8 mouse cellular contexts compared by ENCODE assay signal in genomic region chr4:116075631-116076368, GRCm38 (mm10). TPM values are rescaled to one million over a fixed set of nuclear protein-coding genes. Genes with fewer than 3 reads are reported as not detected.
DNase-seq lines count a peak whose midpoint lies in the region; ATAC-seq lines count a peak whose summit lies in the region.

No protein-coding gene starts in this region.

- peak overlapping the region; percentile 98 for H3K9ac ChIP-seq in hindbrain, embryonic 14.5 days

- H3K4me2 ChIP-seq in hindbrain, embryonic 14.5 days (replicated peaks): peak overlapping the region; percentile 95

- peak overlapping the region; percentile 93 for H3K27ac ChIP-seq in hindbrain, embryonic 14.5 days

- H3K27me3 ChIP-seq in hindbrain, embryonic 14.5 days (ENCODE audit: control insufficient read depth, insufficient read depth, low read length): no peaks in the 10 kb centered on the region
- H3K27me3 ChIP-seq in megakaryocyte, embryonic 14.5 days (replicated peaks): no peaks in the 10 kb centered on the region

- intact Hi-C loops in left cerebral cortex, postnatal 10 days (cut with DNase I): no loop called here

- ATAC-seq in hindbrain, embryonic 14.5 days (ENCODE audit: low FRiP score): peak; percentile 76

- WGBS in hindbrain, embryonic 14.5 days: under 1% methylated on average over 71 of the region's 77 CpGs

- peak; percentile 77 for DNase-seq in R1 (ENCODE audit: low read depth, low spot score)
- DNase-seq in cerebellum, adult 18-20 months: peak; percentile 66 to 79
- DNase-seq in frontal cortex, postnatal 10 days (ENCODE audit: low spot score in 2 of 2): peak; percentile 42 to 71
- peak; percentile 60 for DNase-seq in hindbrain, embryonic 14.5 days (ENCODE audit: low spot score)
- peak; percentile 50 to 88 for DNase-seq in left cerebral cortex, postnatal 10 days (ENCODE audit: extremely low spot score in 1 of 2, low spot score in 2 of 2)
- peak; percentile 68 for DNase-seq in right cerebral cortex, postnatal 4 days
- peak; percentile 72 to 79 for DNase-seq in urinary bladder, postnatal 4 days (ENCODE audit: low spot score in 2 of 2)

- peak overlapping the region; percentile 94 for H3K4me3 ChIP-seq in hindbrain, embryonic 14.5 days (replicated peaks; ENCODE audit: low read length)
- H3K4me3 ChIP-seq in megakaryocyte, embryonic 14.5 days (replicated peaks): peak overlapping the region; percentile 95

- no peaks in the 10 kb centered on the region for H3K9me3 ChIP-seq in hindbrain, embryonic 14.5 days (ENCODE audit: control insufficient read depth, low read length)
- H3K9me3 ChIP-seq in megakaryocyte, embryonic 14.5 days: no peaks in the 10 kb centered on the region

- H3K4me1 ChIP-seq in hindbrain, embryonic 14.5 days (replicated peaks; ENCODE audit: control insufficient read depth, insufficient read depth, low read length): peaks cover 32% of the 10 kb centered on the region
- H3K4me1 ChIP-seq in megakaryocyte, embryonic 14.5 days: peaks cover 54% of the 10 kb centered on the region

- H3K36me3 ChIP-seq in hindbrain, embryonic 14.5 days (replicated peaks; ENCODE audit: control insufficient read depth, insufficient read depth): peaks cover 16% of the 10 kb centered on the region
- H3K36me3 ChIP-seq in megakaryocyte, embryonic 14.5 days (replicated peaks; ENCODE audit: low read length): peaks cover 26% of the 10 kb centered on the region

RNA-seq across cellular contexts. Expression of gene Lrrc41, which starts 0.7 kb away (rescaled TPM):
- polyA plus RNA-seq in hindbrain, embryonic 14.5 days (2014; fragmentation: Nextera tagmentation; extraction: Ambion mirVana): 75.9 and 79.7 TPM in 2 replicates
- total RNA-seq in left cerebral cortex, postnatal 10 days (2021): 10 to 100 TPM; 52.3 to 54.0 TPM
- polyA plus RNA-seq in megakaryocyte, embryonic 14.5 days (2012; ENCODE audit: insufficient read depth, low replicate concordance): 13.4 and 17.7 TPM in 2 replicates

RNA-seq across cellular contexts. Expression of gene Uqcrh, which starts 0.9 kb away (rescaled TPM):
- 438 and 513 TPM in 2 replicates for polyA plus RNA-seq in hindbrain, embryonic 14.5 days (2014; fragmentation: Nextera tagmentation; extraction: Ambion mirVana)
- 100 to 1,000 TPM; 411 to 421 TPM for total RNA-seq in left cerebral cortex, postnatal 10 days (2021)
- polyA plus RNA-seq in megakaryocyte, embryonic 14.5 days (2012; ENCODE audit: insufficient read depth, low replicate concordance): 24.7 and 73.9 TPM in 2 replicates

RNA-seq across cellular contexts. Expression of gene Nsun4, which starts 22.1 kb away (rescaled TPM):
- polyA plus RNA-seq in hindbrain, embryonic 14.5 days (2014; fragmentation: Nextera tagmentation; extraction: Ambion mirVana): 10.4 and 11.5 TPM in 2 replicates
- 1 to 10 TPM; 6.8 to 7.3 TPM for total RNA-seq in left cerebral cortex, postnatal 10 days (2021)
- polyA plus RNA-seq in megakaryocyte, embryonic 14.5 days (2012; ENCODE audit: insufficient read depth, low replicate concordance): 0.27 TPM in 1 of 2 replicates, not detected in the other

RNA-seq across cellular contexts. Expression of gene Rad54l, which starts 47.7 kb away (rescaled TPM):
- 7.0 and 7.2 TPM in 2 replicates for polyA plus RNA-seq in hindbrain, embryonic 14.5 days (2014; fragmentation: Nextera tagmentation; extraction: Ambion mirVana)
- total RNA-seq in left cerebral cortex, postnatal 10 days (2021): 1 to 10 TPM; 1.1 to 1.3 TPM
- polyA plus RNA-seq in megakaryocyte, embryonic 14.5 days (2012; ENCODE audit: insufficient read depth, low replicate concordance): 0.75 TPM in 1 of 2 replicates, not detected in the other

RNA-seq across cellular contexts. Expression of gene Pomgnt1, which starts 47.8 kb away (rescaled TPM):
- 72.1 and 73.8 TPM in 2 replicates for polyA plus RNA-seq in hindbrain, embryonic 14.5 days (2014; fragmentation: Nextera tagmentation; extraction: Ambion mirVana)
- 10 to 100 TPM; 79.3 to 82.9 TPM for total RNA-seq in left cerebral cortex, postnatal 10 days (2021)
- polyA plus RNA-seq in megakaryocyte, embryonic 14.5 days (2012; ENCODE audit: insufficient read depth, low replicate concordance): 1.0 and 6.1 TPM in 2 replicates

Comparison
In these comparisons a context has a peak if more than half of its experiments do, and no peak if none do; other contexts are left out.
1. Peak in every context shown above with its lines: DNase-seq, ATAC-seq, H3K4me3 ChIP-seq and H3K27ac ChIP-seq.